Mouse (Mus musculus) large intestine, adult 2 months (tissue): ENCODE measurements around the gene Sdsl. TPM values are rescaled to one million over a fixed set of nuclear protein-coding genes. Genes with fewer than 3 reads are reported as not detected.

Experiments used
- DNase-seq: peaks from one replicate; pipeline ENCODE4 v3.0.0-alpha.2; 2012; ENCODE audit warnings: low read depth, low spot score
- WGBS: fragments of 180-500 bp; shearing (Covaris S2); methylation state at CpG from one replicate; pipeline ENCODE4 v1.1.7; 2018; 5-methylcytosine and 5-hydroxymethylcytosine counted together
- polyA plus RNA-seq: library from polyadenylated mRNA; depleted of rRNA; stranded (reverse); fragments of >200 nt; gene quantifications from 2 replicates; pipeline ENCODE4 v1.2.3, GENCODE M21; 2012

Sdsl gene
- polyA plus RNA-seq, 1 experiment, result 23.2 TPM

- no peak for DNase-seq
- WGBS, result 75% methylated on average over 10 of the region's 10 CpGs
Observed at GRCm38 (mm10) chr5:120459133-120459532, 13.5 kb downstream of the Sdsl start.

- no peak for DNase-seq
- WGBS, result 11% methylated on average over 9 of the region's 9 CpGs
Observed at GRCm38 (mm10) chr5:120457628-120458027, 15.0 kb downstream of the Sdsl start.

- 72% methylated on average over 7 of the region's 7 CpGs for WGBS
- no peak for DNase-seq
Observed at GRCm38 (mm10) chr5:120456841-120457554, 15.6 kb downstream of the Sdsl start.

- DNase-seq, result no peak
- 10% methylated on average over 1 of the region's 1 CpGs for WGBS
Observed at GRCm38 (mm10) chr5:120456253-120456652, 16.4 kb downstream of the Sdsl start.

GRCm38 (mm10) chr5:120454756-120455337 lies 17.8 kb downstream of the Sdsl start:
- no peak for DNase-seq
- 28% methylated on average over 14 of the region's 14 CpGs for WGBS

GRCm38 (mm10) chr5:120447305-120447704 lies 25.3 kb downstream of the Sdsl start:
- WGBS, result 19% methylated on average over 13 of the region's 13 CpGs
- DNase-seq, result no peak

GRCm38 (mm10) chr5:120440733-120441132 lies 31.9 kb downstream of the Sdsl start:
- peak; percentile 75 for DNase-seq
- 3% methylated on average over 14 of the region's 14 CpGs for WGBS

- DNase-seq, result no peak
- WGBS, result 2% methylated on average over 61 of the region's 61 CpGs
Observed at GRCm38 (mm10) chr5:120439887-120440670, 32.5 kb downstream of the Sdsl start.

GRCm38 (mm10) chr5:120438991-120439710 lies 33.5 kb downstream of the Sdsl start:
- 3% methylated on average over 27 of the region's 27 CpGs for WGBS
- no peak for DNase-seq

- WGBS, result 6% methylated on average over 13 of the region's 13 CpGs
Observed at GRCm38 (mm10) chr5:120438469-120438868, 34.1 kb downstream of the Sdsl start.

GRCm38 (mm10) chr5:120437986-120438385 lies 34.6 kb downstream of the Sdsl start:
- DNase-seq, result no peak
- 3% methylated on average over 33 of the region's 33 CpGs for WGBS

More at GRCm38 (mm10) chr5:120438469-120438868, 34.1 kb downstream of the Sdsl start:
- no peak for DNase-seq

GRCm38 (mm10) chr5:120437539-120437938 lies 35.1 kb downstream of the Sdsl start:
- 3% methylated on average over 17 of the region's 17 CpGs for WGBS
- no peak for DNase-seq

GRCm38 (mm10) chr5:120436885-120437495 lies 35.6 kb downstream of the Sdsl start:
- DNase-seq, result no peak
- WGBS, result 2% methylated on average over 18 of the region's 18 CpGs

- 2% methylated on average over 47 of the region's 47 CpGs for WGBS
- DNase-seq, result no peak
Observed at GRCm38 (mm10) chr5:120435731-120436501, 36.7 kb downstream of the Sdsl start.

- WGBS, result 3% methylated on average over 44 of the region's 44 CpGs
- DNase-seq, result no peak
Observed at GRCm38 (mm10) chr5:120435006-120435681, 37.5 kb downstream of the Sdsl start.

- WGBS, result 3% methylated on average over 21 of the region's 21 CpGs
- no peak for DNase-seq
Observed at GRCm38 (mm10) chr5:120434231-120434735, 38.3 kb downstream of the Sdsl start.

GRCm38 (mm10) chr5:120433135-120433760 lies 39.4 kb downstream of the Sdsl start:
- WGBS, result 2% methylated on average over 13 of the region's 13 CpGs
- no peak for DNase-seq
